Mouse (Mus musculus) stomach, postnatal 0 days (tissue): ENCODE measurements around the gene Otulin.

Source experiments
- CTCF ChIP-seq: IDR thresholded peaks from 2 replicates; pipeline ENCODE4 v1.5.1; 2016; ENCODE audit warnings: antibody characterized with exemption, low read depth, mild to moderate bottlenecking, moderate library complexity
- EP300 ChIP-seq: optimal IDR thresholded peaks from 2 replicates; pipeline ENCODE3; 2016; ENCODE audit warnings: antibody characterized with exemption

- TF ChIP-seq CTCF, result no peak
- TF ChIP-seq EP300, result no peak
Measured at GRCm38 (mm10) chr15:27570385-27570784, 60.1 kb downstream of the Otulin start.
